Mouse (Mus musculus) activated CD4-positive, CD25-positive, alpha-beta regulatory T cell (primary cell): ENCODE results near the gene Ifna15. TPM values are rescaled to one million over a fixed set of nuclear protein-coding genes. Genes with fewer than 3 reads are reported as not detected.

Source experiments
- polyA plus RNA-seq, 2 experiments: library from polyadenylated mRNA; unstranded; fragments of 100-300 nt; shearing (Covaris generic); gene quantifications; one replicate each; pipeline ENCODE4 v1.2.1; 2017

Gene Ifna15
- polyA plus RNA-seq: under 1 TPM in 1 of 2 experiments, not detected in 1; 0.60 TPM

DNA sequence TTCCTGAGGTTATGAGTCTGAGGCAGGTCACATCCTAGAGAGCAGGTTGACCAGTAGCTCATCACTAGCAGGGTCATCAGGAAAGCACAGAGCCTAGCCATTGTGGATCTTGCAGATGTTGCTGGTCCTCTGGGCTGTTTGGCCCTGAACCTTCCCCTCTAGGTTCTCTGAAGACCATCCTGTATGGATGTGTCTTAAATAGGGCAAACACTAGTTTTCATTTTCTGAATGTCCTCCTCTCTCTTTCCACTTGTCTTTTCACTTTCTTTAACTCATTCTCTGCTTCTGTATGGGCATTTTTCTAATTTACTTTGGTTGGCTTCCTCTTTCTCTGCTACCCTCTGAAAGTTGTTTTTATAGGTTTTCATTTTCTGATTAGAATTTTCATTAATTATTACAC, at the start of gene Ifna15:
Gene Ifna15 (minus strand): TSS at position 101 of the 400 bp plus-strand sequence.

DNA sequence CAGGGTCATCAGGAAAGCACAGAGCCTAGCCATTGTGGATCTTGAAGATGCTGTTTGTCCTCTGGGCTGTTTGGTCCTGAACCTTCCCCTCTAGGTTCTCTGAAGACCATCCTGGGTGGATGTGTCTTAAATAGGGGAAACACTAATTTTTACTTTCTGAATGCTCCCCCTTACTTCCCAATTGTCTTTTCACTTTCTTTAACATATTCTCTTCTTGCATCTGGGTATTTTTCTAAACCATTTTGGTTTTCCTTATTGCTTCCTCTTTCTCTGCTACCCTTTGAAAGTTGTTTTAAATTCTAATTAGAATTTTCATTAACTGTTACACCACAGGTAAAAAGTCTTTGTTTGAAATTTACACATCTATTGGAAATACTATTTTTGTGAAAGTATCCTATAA, 45.2 kb upstream of the Ifna15 start, which contains the start of gene Ifna12:
Gene Ifna12 (minus strand): TSS at position 101 of the 400 bp plus-strand sequence.

DNA sequence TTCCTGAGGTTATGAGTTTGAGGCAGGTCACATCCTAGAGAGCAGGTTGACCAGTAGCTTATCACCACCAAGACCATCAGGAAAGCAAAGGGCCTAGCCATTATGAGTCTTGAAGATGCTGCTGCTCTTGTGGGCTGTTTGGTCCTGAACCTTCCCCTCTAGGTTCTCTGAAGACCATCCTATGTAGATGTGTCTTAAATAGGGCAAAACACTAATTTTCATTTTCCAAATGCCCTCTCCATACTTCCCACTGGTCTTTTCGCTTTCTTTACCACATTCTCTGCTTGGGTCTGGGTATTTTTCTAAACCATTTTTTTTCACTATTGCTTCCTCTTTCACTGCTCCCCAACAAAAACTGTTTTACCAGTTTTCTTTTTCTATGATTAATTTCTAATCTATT, 34.2 kb upstream of the Ifna15 start, which contains the start of gene Ifna9:
Gene Ifna9 (minus strand): TSS at position 101 of the 400 bp plus-strand sequence.

DNA sequence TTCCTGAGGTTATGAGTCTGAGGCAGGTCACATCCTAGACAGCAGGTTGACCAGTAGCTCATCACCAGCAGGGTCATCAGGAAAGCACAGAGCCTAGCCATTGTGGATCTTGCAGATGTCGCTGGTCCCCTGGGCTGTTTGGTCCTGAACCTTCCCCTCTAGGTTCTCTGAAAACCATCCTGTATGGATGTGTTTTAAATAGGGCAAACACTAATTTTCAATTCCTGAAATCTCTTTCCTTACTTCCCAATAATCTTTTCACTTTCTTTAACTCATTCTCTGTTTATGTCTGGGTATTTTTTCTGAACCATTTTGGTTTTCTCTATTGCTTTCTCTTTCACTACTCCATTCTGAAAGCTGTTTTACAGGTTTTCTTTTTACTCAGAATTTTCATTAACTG, 13.7 kb upstream of the Ifna15 start, which contains the start of gene Ifna14:
Gene Ifna14 (minus strand): TSS at position 101 of the 400 bp plus-strand sequence.

DNA sequence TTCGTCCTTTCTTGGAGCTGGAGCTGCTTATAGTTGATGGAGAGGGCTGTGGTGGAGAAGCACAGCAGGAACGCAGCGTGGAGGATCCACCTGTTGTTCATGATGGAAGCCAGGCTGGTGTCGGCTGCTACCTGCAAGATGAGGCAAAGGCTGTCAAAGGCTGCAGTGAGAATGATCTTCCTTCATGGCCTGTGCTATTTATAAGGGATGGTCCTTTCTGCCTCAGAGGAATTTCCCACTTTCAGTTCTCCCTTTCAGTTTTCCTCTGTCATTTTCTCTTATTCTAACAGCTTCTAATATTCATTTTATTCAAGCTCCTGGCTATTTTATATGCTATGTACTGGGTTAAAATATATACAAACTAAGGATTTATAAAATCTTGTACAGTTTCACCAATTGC, 35.4 kb downstream of the Ifna15 start, which contains the start of gene Ifnb1:
Gene Ifnb1 (minus strand): TSS at position 101 of the 400 bp plus-strand sequence.

Other genes with a start within 250 kb of the Ifna15 start
- under 1 TPM; 0.13 to 0.81 TPM for gene Hacd4, start 119.3 kb downstream of the Ifna15 start, polyA plus RNA-seq
- not detected for gene Ifnb1, start 35.5 kb downstream of the Ifna15 start, polyA plus RNA-seq
- gene Ifna14, start 13.6 kb upstream of the Ifna15 start, polyA plus RNA-seq: not detected
- not detected for gene Ifna9, start 34.1 kb upstream of the Ifna15 start, polyA plus RNA-seq
- gene Ifna12, start 45.1 kb upstream of the Ifna15 start, polyA plus RNA-seq: not detected
- not detected for gene C87499, start 76.2 kb upstream of the Ifna15 start, polyA plus RNA-seq
- not detected for gene Ifna13, start 86.2 kb upstream of the Ifna15 start, polyA plus RNA-seq
- gene Ifna16, start 118.7 kb upstream of the Ifna15 start, polyA plus RNA-seq: not detected
- not detected for gene Ifna2, start 125.7 kb upstream of the Ifna15 start, polyA plus RNA-seq
- gene Ifnab, start 133.1 kb upstream of the Ifna15 start, polyA plus RNA-seq: not detected
- under 1 TPM in 1 of 2 experiments, not detected in 1; 0.48 TPM for gene Gm26566, start 163.6 kb upstream of the Ifna15 start, polyA plus RNA-seq
- gene Klhl9, start 164.2 kb upstream of the Ifna15 start, polyA plus RNA-seq: 10 to 100 TPM; 18.8 to 27.9 TPM
- not detected for gene Gm13271, start 196.6 kb upstream of the Ifna15 start, polyA plus RNA-seq
- gene Gm13283, start 201.9 kb upstream of the Ifna15 start, polyA plus RNA-seq: under 1 TPM; 0.75 to 0.85 TPM
- under 1 TPM in 1 of 2 experiments, not detected in 1; 0.19 TPM for gene Gm13290, start 215.6 kb upstream of the Ifna15 start, polyA plus RNA-seq
- not detected for gene Gm13289, start 218.7 kb upstream of the Ifna15 start, polyA plus RNA-seq
- gene Gm13272, start 221.6 kb upstream of the Ifna15 start, polyA plus RNA-seq: not detected
- under 1 TPM in 1 of 2 experiments, not detected in 1; 0.48 TPM for gene Ifnz, start 223.9 kb upstream of the Ifna15 start, polyA plus RNA-seq
- not detected for gene Gm13276, start 227.5 kb upstream of the Ifna15 start, polyA plus RNA-seq
- not detected for gene Gm13277, start 230.4 kb upstream of the Ifna15 start, polyA plus RNA-seq
- gene Gm13278, start 233.3 kb upstream of the Ifna15 start, polyA plus RNA-seq: not detected
- gene Gm13275, start 236.2 kb upstream of the Ifna15 start, polyA plus RNA-seq: not detected
- not detected for gene Gm13279, start 239.2 kb upstream of the Ifna15 start, polyA plus RNA-seq
- gene Gm13285, start 241.4 kb upstream of the Ifna15 start, polyA plus RNA-seq: 1 to 10 TPM in 1 of 2 experiments, under 1 TPM in 1; 0.80 to 1.1 TPM
- not detected for gene Gm13287, start 245.0 kb upstream of the Ifna15 start, polyA plus RNA-seq
- gene Gm13288, start 247.3 kb upstream of the Ifna15 start, polyA plus RNA-seq: under 1 TPM in 1 of 2 experiments, not detected in 1; 0.10 TPM